ENCODE assay signal across 7 mouse cellular contexts in the genomic region with DNA sequence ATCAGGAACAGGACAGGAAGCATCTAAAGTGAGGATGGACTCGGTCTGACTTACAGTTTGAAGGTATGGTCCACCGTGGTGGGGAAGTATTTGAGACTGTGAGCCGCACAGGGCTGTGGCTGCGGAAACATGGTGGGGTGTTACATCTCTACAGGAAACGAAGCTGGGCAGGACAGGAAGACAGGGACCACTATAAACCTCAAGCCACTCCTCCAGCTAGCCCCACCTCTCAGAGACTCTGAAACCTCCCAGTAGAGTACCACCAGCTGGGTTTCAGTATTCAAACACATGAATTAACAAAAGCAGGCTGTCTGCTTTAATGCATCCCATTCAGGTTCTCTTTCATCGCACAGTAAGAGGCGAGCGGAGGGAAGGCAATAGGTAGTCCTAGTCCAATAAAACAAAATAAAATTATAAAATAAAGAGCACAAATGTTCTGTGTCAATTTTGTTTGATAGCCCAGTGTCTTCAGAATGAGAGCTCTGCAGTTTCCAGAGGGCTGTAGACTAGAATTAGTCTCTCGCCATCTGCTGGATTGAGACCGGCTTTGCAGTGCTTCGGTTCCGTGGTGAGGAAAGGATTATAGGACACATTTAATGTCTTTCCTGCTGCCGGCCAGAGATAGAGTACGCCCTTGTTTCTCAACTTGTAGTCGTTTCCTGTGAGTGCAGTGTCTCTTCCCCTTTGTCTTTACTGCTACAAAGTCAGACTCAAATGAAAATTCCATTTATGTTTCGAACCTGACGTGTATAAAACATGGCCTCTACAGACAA.
DNase-seq lines count a peak whose midpoint lies in the region; ATAC-seq and TF ChIP-seq lines count a peak whose summit lies in the region.

No protein-coding gene starts in this region.

- WGBS in intestine, postnatal 0 days, result 35% methylated on average over 17 of the region's 17 CpGs
- 35% methylated on average over 17 of the region's 17 CpGs for WGBS in midbrain, embryonic 10.5 days

- peak; percentile 87 for ATAC-seq in activated CD4-positive, CD25-positive, alpha-beta regulatory T cell, adult 4 months
- peak; percentile 100 for ATAC-seq in frontal cortex, adult (ENCODE audit: low TSS enrichment)
- peak; percentile 72; the same call in 1 of the 2 replicates for ATAC-seq in intestine, postnatal 0 days

- H3K27me3 ChIP-seq in intestine, postnatal 0 days (replicated peaks; ENCODE audit: control insufficient read depth, insufficient read depth, low read length), result no peaks in the 10 kb centered on the region
- no peaks in the 10 kb centered on the region for H3K27me3 ChIP-seq in midbrain, embryonic 10.5 days (ENCODE audit: low read depth, poor library complexity, severe bottlenecking)

- intact Hi-C loops in left cerebral cortex, postnatal 4 days (cut with DNase I), result no loop called here

- no peak overlapping the region for H3K4me3 ChIP-seq in intestine, postnatal 0 days (ENCODE audit: low read depth, low read length)
- H3K4me3 ChIP-seq in midbrain, embryonic 10.5 days, result no peak overlapping the region

- peak; percentile 60 for DNase-seq in cerebellum, adult 9-10 months
- DNase-seq in left cerebral cortex, postnatal 4 days, result peak; percentile 48
- DNase-seq in midbrain, embryonic 10.5 days (ENCODE audit: low spot score), result peak; percentile 52
- peak; percentile 4 for DNase-seq in skeletal muscle tissue, adult 2 months (ENCODE audit: low read depth, low spot score)

- no peaks in the 10 kb centered on the region for H3K4me1 ChIP-seq in intestine, postnatal 0 days (replicated peaks; ENCODE audit: control insufficient read depth, insufficient read depth, low read length)
- H3K4me1 ChIP-seq in midbrain, embryonic 10.5 days, result peaks cover 4% of the 10 kb centered on the region; the same call in 1 of the 2 replicates

- H3K36me3 ChIP-seq in intestine, postnatal 0 days (ENCODE audit: control insufficient read depth, insufficient read depth), result no peaks in the 10 kb centered on the region
- H3K36me3 ChIP-seq in midbrain, embryonic 10.5 days, result no peaks in the 10 kb centered on the region

- TF ChIP-seq CTCF in intestine, postnatal 0 days (IDR thresholded peaks at IDR 0.05; ENCODE audit: low read depth), result peak; percentile 83

- no peaks in the 10 kb centered on the region for H3K9me3 ChIP-seq in intestine, postnatal 0 days (ENCODE audit: control insufficient read depth)
- no peaks in the 10 kb centered on the region for H3K9me3 ChIP-seq in midbrain, embryonic 10.5 days (replicated peaks)

- no peak overlapping the region for H3K27ac ChIP-seq in intestine, postnatal 0 days (ENCODE audit: low read depth, low read length)
- no peak overlapping the region; the same call in 1 of the 2 replicates for H3K27ac ChIP-seq in midbrain, embryonic 10.5 days (replicated peaks)

- H3K9ac ChIP-seq in intestine, postnatal 0 days (ENCODE audit: low read depth, low read length), result no peak overlapping the region

- peak overlapping the region; percentile 4; the same call in 1 of the 2 replicates for H3K4me2 ChIP-seq in intestine, postnatal 0 days (replicated peaks; ENCODE audit: low read depth)

Comparison
In these comparisons a context has a peak if more than half of its experiments do, and no peak if none do; other contexts are left out.
1. DNase-seq: peak in every context shown above with its lines; median percentile 60 in cerebellum, adult 9-10 months; 52 in midbrain, embryonic 10.5 days; 48 in left cerebral cortex, postnatal 4 days; 4 in skeletal muscle tissue, adult 2 months.